Mouse (Mus musculus) brain, embryonic 14.5 days (tissue): Measurements from ENCODE around the gene Olfr69. TPM values are rescaled to one million over a fixed set of nuclear protein-coding genes. Genes with fewer than 3 reads are reported as not detected.
"Not testable (repeated sequence)": the region's sequence is repeated elsewhere in the genome, so short reads cannot be mapped to it uniquely, and the experiment has no call there.

Source experiments
- DNase-seq: peaks from one replicate; pipeline ENCODE4 v3.0.0-alpha.2; 2011; ENCODE audit warnings: low read depth
- CTCF ChIP-seq: fragments of 200-500 bp; IDR thresholded peaks from 2 replicates; pipeline ENCODE4 v1.5.1; 2012; ENCODE audit warnings: inconsistent platforms, mild to moderate bottlenecking, moderate library complexity, borderline replicate concordance; ENCODE audit not compliant: insufficient read depth, insufficient read length; ENCODE audit errors: extremely low read depth
- POLR2A ChIP-seq: fragments of 200-500 bp; IDR thresholded peaks from 2 replicates; pipeline ENCODE4 v1.6.1; 2012; ENCODE audit warnings: mild to moderate bottlenecking, inconsistent platforms, borderline replicate concordance; ENCODE audit not compliant: poor library complexity, insufficient read depth, insufficient read length, severe bottlenecking; ENCODE audit errors: extremely low read depth
- polyA plus RNA-seq: library from polyadenylated mRNA; depleted of rRNA; stranded (reverse); fragments of >200 nt; gene quantifications from 2 replicates; pipeline ENCODE4 v1.2.3, GENCODE M21; 2012; rRNA removed

Olfr69 gene
- polyA plus RNA-seq, 1 experiment, result not detected

- DNase-seq, result no peak
- TF ChIP-seq POLR2A (no peak), CTCF (no peak)
Measured at GRCm38 (mm10) chr7:103791721-103792120, 20.3 kb upstream of the Olfr69 start, which contains the start of gene Olfr67. Gene Olfr67, minus strand, starts transcription at chr7:103791821.

- no peak for DNase-seq
- TF ChIP-seq POLR2A, result no peak
- no peak for TF ChIP-seq CTCF
Measured at GRCm38 (mm10) chr7:103779598-103779997, 8.2 kb upstream of the Olfr69 start, which contains the start of gene Olfr68. Gene Olfr68, minus strand, starts transcription at chr7:103779698.

- not testable (repeated sequence) for DNase-seq
Measured at GRCm38 (mm10) chr7:103777652-103778051, 6.3 kb upstream of the Olfr69 start.

- not testable (repeated sequence) for DNase-seq
Measured at GRCm38 (mm10) chr7:103767687-103768086, 3.7 kb downstream of the Olfr69 start.

- DNase-seq, result not testable (repeated sequence)
Measured at GRCm38 (mm10) chr7:103762212-103762611, 9.2 kb downstream of the Olfr69 start.

- TF ChIP-seq CTCF (no peak), POLR2A (no peak)
- no peak for DNase-seq
Measured at GRCm38 (mm10) chr7:103757233-103757632, 14.2 kb downstream of the Olfr69 start, which contains the start of gene Olfr630. Gene Olfr630, minus strand, starts transcription at chr7:103757333.

GRCm38 (mm10) chr7:103744843-103745242 lies 26.6 kb downstream of the Olfr69 start, which contains the start of gene Olfr629:
Gene Olfr629, minus strand, starts transcription at chr7:103744943.
- TF ChIP-seq CTCF (no peak), POLR2A (no peak)
- no peak for DNase-seq

GRCm38 (mm10) chr7:103730074-103730473 lies 41.3 kb downstream of the Olfr69 start, which contains the start of gene Olfr628:
Gene Olfr628, plus strand, starts transcription at chr7:103730374.
- DNase-seq, result no peak
- TF ChIP-seq CTCF (no peak), POLR2A (no peak)

- DNase-seq, result peak; percentile 2
Measured at GRCm38 (mm10) chr7:103716398-103716797, 55.0 kb downstream of the Olfr69 start.

Other genes with a start within 250 kb of the Olfr69 start
- gene Olfr612, start 228.9 kb downstream of the Olfr69 start, polyA plus RNA-seq, result not detected in 2 replicates
- gene Olfr613, start 223.5 kb downstream of the Olfr69 start, polyA plus RNA-seq, result not detected in 2 replicates
- not detected in 2 replicates for gene Olfr615, start 215.5 kb downstream of the Olfr69 start, polyA plus RNA-seq
- not detected in 2 replicates for gene Olfr616, start 202.5 kb downstream of the Olfr69 start, polyA plus RNA-seq
- not detected in 2 replicates for gene Olfr617, start 198.5 kb downstream of the Olfr69 start, polyA plus RNA-seq
- gene Olfr618, start 181.5 kb downstream of the Olfr69 start, polyA plus RNA-seq, result 0.05 TPM in 1 of 2 replicates, not detected in the other
- gene Olfr619, start 171.0 kb downstream of the Olfr69 start, polyA plus RNA-seq, result not detected in 2 replicates
- gene Olfr620, start 159.1 kb downstream of the Olfr69 start, polyA plus RNA-seq, result not detected in 2 replicates
- gene Olfr622, start 128.9 kb downstream of the Olfr69 start, polyA plus RNA-seq, result not detected in 2 replicates
- gene Olfr623, start 107.9 kb downstream of the Olfr69 start, polyA plus RNA-seq, result not detected in 2 replicates
- 0.01 TPM in 1 of 2 replicates, not detected in the other for gene Olfr624, start 100.4 kb downstream of the Olfr69 start, polyA plus RNA-seq
- gene Olfr625-ps1, start 88.9 kb downstream of the Olfr69 start, polyA plus RNA-seq, result not detected in 2 replicates
- not detected in 2 replicates for gene Olfr243, start 56.9 kb downstream of the Olfr69 start, polyA plus RNA-seq
- not detected in 2 replicates for gene Olfr628, start 41.2 kb downstream of the Olfr69 start, polyA plus RNA-seq
- gene Olfr629, start 26.7 kb downstream of the Olfr69 start, polyA plus RNA-seq, result not detected in 2 replicates
- gene Olfr630, start 14.3 kb downstream of the Olfr69 start, polyA plus RNA-seq, result not detected in 2 replicates
- gene Olfr68, start 8.1 kb upstream of the Olfr69 start, polyA plus RNA-seq, result not detected in 2 replicates
- gene Olfr67, start 20.2 kb upstream of the Olfr69 start, polyA plus RNA-seq, result not detected in 2 replicates
- 1,200 and 1,643 TPM in 2 replicates for gene Hbb-bt, start 42.4 kb upstream of the Olfr69 start, polyA plus RNA-seq
- gene Hbb-bs, start 56.5 kb upstream of the Olfr69 start, polyA plus RNA-seq, result 4,622 and 5,050 TPM in 2 replicates
- not detected in 2 replicates for gene Hbb-bh2, start 68.9 kb upstream of the Olfr69 start, polyA plus RNA-seq
- 4.5 and 6.0 TPM in 2 replicates for gene Hbb-bh1, start 71.6 kb upstream of the Olfr69 start, polyA plus RNA-seq
- gene Hbb-y, start 81.6 kb upstream of the Olfr69 start, polyA plus RNA-seq, result 331 and 571 TPM in 2 replicates
- not detected in 2 replicates for gene Olfr66, start 114.7 kb upstream of the Olfr69 start, polyA plus RNA-seq
- not detected in 2 replicates for gene Olfr64, start 122.9 kb upstream of the Olfr69 start, polyA plus RNA-seq
- not detected in 2 replicates for gene Olfr65, start 131.9 kb upstream of the Olfr69 start, polyA plus RNA-seq
- gene Olfr631, start 157.2 kb upstream of the Olfr69 start, polyA plus RNA-seq, result not detected in 2 replicates
- gene Olfr632, start 162.8 kb upstream of the Olfr69 start, polyA plus RNA-seq, result not detected in 2 replicates
- not detected in 2 replicates for gene Olfr633, start 172.8 kb upstream of the Olfr69 start, polyA plus RNA-seq
- not detected in 2 replicates for gene Olfr635, start 199.6 kb upstream of the Olfr69 start, polyA plus RNA-seq
- not detected in 2 replicates for gene Olfr638, start 227.2 kb upstream of the Olfr69 start, polyA plus RNA-seq
- not detected in 2 replicates for gene Olfr639, start 245.7 kb upstream of the Olfr69 start, polyA plus RNA-seq